Mouse (Mus musculus) testis, postnatal 10 days (tissue): ENCODE data around the gene Gspt1.

ENCODE experiments used
- DNase-seq: peaks from one replicate; pipeline ENCODE4 v3.0.0; 2021; ENCODE audit warnings: low spot score

Gspt1 gene

GRCm38 (mm10) chr16:11202571-11203554, 51.3 kb downstream of the Gspt1 start, which contains the start of gene Rsl1d1:
Rsl1d1 (minus strand) TSS chr16:11203331.
- peak; percentile 92 for DNase-seq

GRCm38 (mm10) chr16:11201740-11202394, 52.3 kb downstream of the Gspt1 start:
- no peak for DNase-seq

- no peak for DNase-seq
These were observed 53.9 kb downstream of the Gspt1 start for GRCm38 (mm10) chr16:11200247-11200646.

- DNase-seq = no peak
These were observed 55.7 kb downstream of the Gspt1 start for GRCm38 (mm10) chr16:11198467-11198866.

- DNase-seq = no peak
These were observed 57.1 kb downstream of the Gspt1 start for GRCm38 (mm10) chr16:11197052-11197451.

GRCm38 (mm10) chr16:11193231-11193630, 60.9 kb downstream of the Gspt1 start:
- DNase-seq = no peak

- no peak for DNase-seq
These were observed 64.0 kb downstream of the Gspt1 start for GRCm38 (mm10) chr16:11190150-11190549.

GRCm38 (mm10) chr16:11177404-11177803, 76.7 kb downstream of the Gspt1 start:
- no peak for DNase-seq

GRCm38 (mm10) chr16:11176884-11177244, 77.3 kb downstream of the Gspt1 start:
- DNase-seq = no peak

GRCm38 (mm10) chr16:11176208-11176883, 77.8 kb downstream of the Gspt1 start, which contains the start of gene Zc3h7a:
Zc3h7a (minus strand) TSS chr16:11176393.
- DNase-seq = peak; percentile 91

- peak; percentile 71 for DNase-seq
These were observed 78.5 kb downstream of the Gspt1 start for GRCm38 (mm10) chr16:11175489-11176207.

- no peak for DNase-seq
These were observed 79.0 kb downstream of the Gspt1 start for GRCm38 (mm10) chr16:11175100-11175488.

- DNase-seq = peak; percentile 78
These were observed 79.4 kb downstream of the Gspt1 start for GRCm38 (mm10) chr16:11174671-11175081.

GRCm38 (mm10) chr16:11171679-11172078, 82.4 kb downstream of the Gspt1 start:
- DNase-seq = no peak
